Mouse (Mus musculus) embryonic fibroblast, embryonic 13.5 days (primary cell): Measurements from ENCODE around the gene Csgalnact2. TPM values are rescaled to one million over a fixed set of nuclear protein-coding genes. Genes with fewer than 3 reads are reported as not detected.

Experiments
- H3K27ac ChIP-seq: 2 replicates; pipeline ENCODE4 v1.5.1; 2012; ENCODE audit warnings: low read length, control low read depth, inconsistent platforms; ENCODE audit not compliant: insufficient read depth
- H3K4me1 ChIP-seq: 2 replicates; pipeline ENCODE4 v1.6.1; 2011; ENCODE audit warnings: low read length; ENCODE audit not compliant: control insufficient read depth, insufficient read depth
- H3K4me3 ChIP-seq: 2 replicates; pipeline ENCODE4 v1.5.1; 2011; ENCODE audit warnings: mild to moderate bottlenecking, control low read depth, low read length; ENCODE audit not compliant: insufficient read depth
- CTCF ChIP-seq: IDR thresholded peaks from 2 replicates; pipeline ENCODE4 v1.5.1; 2011; ENCODE audit warnings: mild to moderate bottlenecking, control low read depth, low read length, moderate library complexity, borderline replicate concordance; ENCODE audit not compliant: insufficient read depth
- POLR2A ChIP-seq: IDR thresholded peaks from 2 replicates; pipeline ENCODE4 v1.6.1; 2011; ENCODE audit warnings: low read depth, mild to moderate bottlenecking, control low read depth, low read length, moderate library complexity
- polyA plus RNA-seq: library from polyadenylated mRNA; stranded (reverse); fragments of >200 nt; gene quantifications from 2 replicates; pipeline ENCODE4 v1.2.4, GENCODE M21; 2011; ENCODE audit warnings: low read depth; ENCODE audit not compliant: missing spikeins, insufficient read length

The Csgalnact2 gene
- polyA plus RNA-seq, 1 experiment = 32.6 TPM

DNA sequence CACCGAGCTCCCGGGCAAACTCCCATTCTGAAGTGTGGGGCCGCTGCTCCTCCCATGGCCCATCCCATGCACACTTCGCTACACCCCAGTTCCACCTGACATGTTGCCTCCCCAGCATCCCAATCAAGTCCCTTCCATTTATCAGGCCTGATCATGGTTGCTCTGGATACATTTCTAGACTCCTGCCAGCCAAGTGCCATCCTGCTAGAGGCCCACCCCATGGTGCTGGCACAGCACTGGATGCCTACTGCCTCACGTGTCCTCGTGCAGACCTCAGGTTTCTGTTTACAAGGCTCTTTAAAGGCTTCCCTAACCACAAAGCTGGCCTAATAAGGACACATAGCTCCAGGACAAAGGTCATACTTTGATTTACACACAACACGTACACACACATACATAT, 32.4 kb upstream of the Csgalnact2 start:
- no peak overlapping the region for H3K27ac ChIP-seq
- TF ChIP-seq CTCF = no peak
- TF ChIP-seq POLR2A = no peak

DNA sequence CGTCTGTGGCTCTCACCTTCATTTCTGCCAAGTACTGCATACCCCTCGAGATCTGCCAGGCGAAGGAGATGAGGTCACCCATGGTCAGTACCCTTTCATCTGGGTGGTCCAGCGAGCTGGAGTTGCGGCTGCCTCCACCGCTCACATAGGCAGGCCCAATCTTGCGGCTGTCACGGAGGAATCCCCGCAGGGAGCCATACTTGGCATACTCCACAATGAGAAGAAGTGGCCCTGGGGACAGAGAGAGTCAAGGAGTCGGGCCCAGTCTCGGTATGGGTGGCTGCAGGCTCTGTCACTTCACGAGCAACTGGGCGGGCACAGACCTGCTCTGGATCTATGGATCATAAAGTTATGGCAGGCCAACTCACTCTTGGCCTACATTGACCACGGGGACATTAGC, 29.2 kb upstream of the Csgalnact2 start:
- no peak overlapping the region for H3K27ac ChIP-seq
- no peaks in the 10 kb centered on the region for H3K4me1 ChIP-seq
- no peak for TF ChIP-seq CTCF
- no peak for TF ChIP-seq POLR2A
- no peak overlapping the region for H3K4me3 ChIP-seq

More for the DNA sequence above, 32.4 kb upstream of the Csgalnact2 start:
- no peaks in the 10 kb centered on the region for H3K4me1 ChIP-seq
- H3K4me3 ChIP-seq = no peak overlapping the region

DNA sequence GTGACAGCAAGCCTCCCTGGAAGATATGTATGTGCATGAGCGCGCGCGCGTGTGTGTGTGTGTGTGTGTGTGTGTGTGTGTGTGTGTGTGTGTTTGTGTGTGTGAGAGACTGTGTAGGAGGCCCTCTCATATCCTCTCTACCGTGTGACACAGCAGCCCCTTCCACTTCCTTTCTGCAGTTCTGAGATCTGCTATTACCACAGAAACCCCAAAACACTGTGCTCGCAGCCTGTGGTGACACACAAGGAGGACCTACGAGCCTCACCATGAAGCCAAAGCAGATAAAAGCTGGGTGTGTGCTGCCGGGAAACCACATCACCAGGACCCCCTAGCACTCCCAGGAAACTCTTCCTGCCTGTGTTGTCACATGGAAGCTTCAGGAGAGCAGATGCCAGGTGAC, 28.1 kb upstream of the Csgalnact2 start:
- no peaks in the 10 kb centered on the region for H3K4me1 ChIP-seq
- no peak overlapping the region for H3K27ac ChIP-seq
- TF ChIP-seq CTCF (no peak), POLR2A (no peak)
- no peak overlapping the region for H3K4me3 ChIP-seq

DNA sequence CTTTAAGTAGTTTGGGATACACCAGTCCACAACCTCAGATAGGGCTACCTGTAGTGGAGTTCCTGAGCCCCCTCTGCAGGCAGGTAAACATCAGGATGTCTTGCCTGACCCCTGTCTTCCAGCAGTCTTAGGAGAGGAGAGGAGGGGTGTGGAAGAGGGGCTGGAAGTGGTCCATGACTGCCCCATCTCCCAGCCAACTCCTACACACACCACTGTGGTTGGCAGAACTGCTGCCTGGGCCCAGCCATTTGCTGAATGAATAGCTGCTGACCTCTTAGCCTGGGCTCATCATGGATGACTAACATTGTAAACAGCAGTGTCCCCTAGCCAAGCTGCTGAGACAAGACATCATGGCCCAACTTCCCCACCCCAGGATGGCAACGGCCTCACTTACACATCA, 26.6 kb upstream of the Csgalnact2 start:
- Histone ChIP-seq H3K4me3 (no peak overlapping the region), H3K27ac (no peak overlapping the region), H3K4me1 (no peaks in the 10 kb centered on the region)
- TF ChIP-seq POLR2A (no peak), CTCF (no peak)

DNA sequence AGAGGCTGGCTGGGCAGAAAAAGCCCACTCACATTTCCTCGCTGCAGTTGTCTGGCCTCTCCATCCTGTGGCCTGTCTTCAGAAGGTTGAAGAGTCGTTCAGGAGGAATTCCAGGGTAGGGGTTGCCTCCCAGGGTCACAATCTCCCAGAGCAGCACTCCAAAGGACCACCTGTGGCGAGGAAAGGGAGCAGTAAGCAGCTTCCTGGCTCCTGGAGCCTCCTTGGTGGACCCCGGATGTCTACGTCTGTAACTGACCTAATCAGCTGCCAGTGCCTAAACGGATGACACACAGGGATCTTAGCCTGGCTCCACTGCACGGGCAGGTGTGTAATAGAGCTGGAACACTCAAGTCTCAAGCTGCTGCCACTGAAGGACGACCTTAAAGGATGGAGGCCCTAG, 25.8 kb upstream of the Csgalnact2 start:
- Histone ChIP-seq H3K4me1 (no peaks in the 10 kb centered on the region), H3K4me3 (no peak overlapping the region), H3K27ac (no peak overlapping the region)
- no peak for TF ChIP-seq CTCF
- TF ChIP-seq POLR2A = no peak

DNA sequence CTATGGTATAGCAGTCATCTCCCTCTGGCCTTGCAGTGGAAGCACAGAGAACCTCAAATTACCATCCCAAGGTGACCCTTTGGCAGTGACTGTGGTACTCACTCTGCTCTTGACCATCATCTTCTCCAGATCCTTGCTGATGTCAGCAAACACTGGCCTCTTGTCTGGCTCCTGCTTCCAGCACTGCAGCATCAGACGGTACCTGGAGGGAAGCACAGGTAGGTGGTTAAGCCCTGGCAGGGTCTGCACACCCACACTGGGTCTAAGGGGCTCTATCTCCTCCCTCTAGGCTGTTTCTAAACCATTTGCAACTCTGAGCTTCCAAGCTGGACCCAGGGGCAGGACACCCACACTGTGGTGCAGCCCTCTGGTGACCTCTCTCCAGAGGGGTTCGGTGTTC, 24.1 kb upstream of the Csgalnact2 start:
- H3K4me1 ChIP-seq = no peaks in the 10 kb centered on the region
- no peak overlapping the region for H3K4me3 ChIP-seq
- no peak overlapping the region for H3K27ac ChIP-seq
- TF ChIP-seq CTCF = no peak
- TF ChIP-seq POLR2A = no peak

DNA sequence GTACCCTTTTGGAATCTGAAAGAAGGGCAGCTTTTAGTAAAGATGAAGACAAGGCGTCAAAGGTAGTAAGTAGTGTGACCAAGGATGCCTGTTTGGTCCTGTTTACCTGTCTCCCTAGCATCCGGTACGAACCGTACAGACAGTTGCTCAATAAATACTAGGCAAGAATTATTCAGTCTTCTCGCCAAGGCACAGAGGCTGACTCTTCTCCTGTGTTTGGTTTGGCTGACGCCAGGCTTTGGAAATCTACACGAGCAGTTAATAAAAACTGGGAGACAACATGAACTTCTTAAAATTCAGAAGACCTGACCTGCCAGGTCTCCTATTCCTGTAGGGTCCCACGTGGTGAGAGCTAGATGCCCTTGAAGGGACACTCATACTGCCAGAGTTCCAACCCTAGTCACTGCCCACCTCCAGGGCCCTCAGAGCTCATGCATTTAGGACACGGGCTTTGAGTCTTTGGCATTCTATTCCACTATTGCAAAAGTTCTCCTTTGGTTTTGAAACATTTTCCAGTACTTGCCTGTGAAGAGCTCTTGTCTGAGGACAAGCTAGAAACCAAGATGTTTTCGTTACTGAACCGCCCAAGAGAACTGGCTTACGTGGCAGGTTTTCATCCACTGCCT, 23.6 kb upstream of the Csgalnact2 start:
- Histone ChIP-seq H3K4me3 (no peak overlapping the region), H3K27ac (no peak overlapping the region), H3K4me1 (no peaks in the 10 kb centered on the region)
- TF ChIP-seq CTCF (no peak), POLR2A (no peak)

DNA sequence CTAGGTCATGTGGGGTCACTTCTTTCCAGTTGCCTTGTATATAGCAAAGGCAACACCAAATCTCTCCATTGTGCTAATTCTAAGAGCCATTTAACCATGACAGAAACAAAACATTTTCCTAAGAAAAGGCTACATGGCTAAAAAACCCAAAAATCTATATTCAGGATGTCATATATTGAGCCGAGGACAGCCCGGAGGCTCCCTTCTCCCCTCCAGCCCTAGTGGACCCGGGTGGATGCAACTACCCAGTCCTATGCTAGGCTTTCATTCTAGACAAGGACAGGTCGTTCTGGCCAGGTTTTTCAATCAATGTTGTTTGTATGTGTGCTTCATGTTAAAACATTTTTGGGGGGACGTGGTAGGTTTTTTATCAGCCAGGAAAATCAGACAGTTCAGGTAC, 14.2 kb upstream of the Csgalnact2 start:
- Histone ChIP-seq H3K27ac (no peak overlapping the region), H3K4me1 (peaks cover 3% of the 10 kb centered on the region; the same call in 1 of the 2 replicates), H3K4me3 (no peak overlapping the region)
- TF ChIP-seq CTCF = no peak
- TF ChIP-seq POLR2A = no peak

DNA sequence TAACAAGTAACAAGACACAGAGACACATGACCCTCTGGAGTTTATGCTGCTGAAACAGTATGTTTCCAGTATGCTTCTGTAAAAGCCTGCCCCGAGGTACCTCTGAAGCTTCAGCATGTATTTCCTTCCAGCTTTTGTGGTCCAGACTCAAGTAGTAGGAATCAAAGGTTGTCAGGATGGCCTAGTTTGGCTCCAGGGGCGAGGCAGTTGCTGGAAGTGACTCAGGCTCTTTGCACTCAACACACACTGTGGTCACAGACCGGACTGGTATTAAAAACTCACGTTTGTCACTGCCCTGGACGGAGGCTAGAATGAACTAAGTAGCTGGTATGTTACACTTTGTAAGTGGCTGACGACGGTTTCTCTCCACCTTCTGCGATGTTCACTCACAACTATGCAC, 12.0 kb upstream of the Csgalnact2 start:
- Histone ChIP-seq H3K4me3 (no peak overlapping the region), H3K4me1 (peaks cover 3% of the 10 kb centered on the region; the same call in 1 of the 2 replicates)
- no peak for TF ChIP-seq POLR2A
- TF ChIP-seq CTCF = no peak

DNA sequence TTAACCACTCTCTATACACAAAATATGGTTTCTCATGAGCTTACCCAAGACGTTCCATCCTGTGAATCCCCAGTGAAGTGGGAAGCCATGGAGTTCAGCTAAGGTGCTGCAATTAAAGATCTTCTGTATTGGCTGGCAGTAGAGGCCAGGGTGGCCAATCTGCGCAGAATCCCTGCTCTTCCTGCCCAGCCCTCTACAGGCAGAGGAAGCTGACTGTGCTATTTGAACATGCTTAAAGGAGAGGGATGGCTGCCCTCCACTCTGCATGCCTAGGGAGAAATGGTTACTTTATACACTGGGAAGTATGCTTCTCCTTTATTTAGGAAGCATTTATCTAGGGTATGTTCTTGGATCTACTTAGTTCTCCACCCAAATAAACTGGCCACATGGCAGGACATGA, 11.6 kb upstream of the Csgalnact2 start:
- H3K4me1 ChIP-seq = peaks cover 3% of the 10 kb centered on the region; the same call in 1 of the 2 replicates

More for the DNA sequence above, 12.0 kb upstream of the Csgalnact2 start:
- H3K27ac ChIP-seq = no peak overlapping the region

More for the DNA sequence above, 11.6 kb upstream of the Csgalnact2 start:
- H3K27ac ChIP-seq = no peak overlapping the region
- no peak overlapping the region for H3K4me3 ChIP-seq
- no peak for TF ChIP-seq CTCF
